21 mouse cellular contexts compared by ENCODE assay signal in the genomic region with DNA sequence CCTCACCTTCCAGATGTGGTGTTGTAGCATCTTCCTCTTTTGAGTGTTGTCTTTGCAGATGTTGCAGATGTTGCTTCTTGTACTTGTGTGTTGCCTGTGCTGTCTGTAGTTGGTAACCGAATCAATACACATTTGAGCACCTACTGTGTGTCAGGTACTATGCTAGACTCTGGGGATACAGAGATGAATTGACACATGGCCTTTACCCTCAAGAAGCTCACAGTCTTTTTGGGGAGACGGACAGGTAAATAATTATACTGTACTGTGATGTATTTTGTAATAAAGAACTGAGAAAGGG. TPM values are rescaled to one million over a fixed set of nuclear protein-coding genes. Genes with fewer than 3 reads are reported as not detected.
DNase-seq lines count a peak whose midpoint lies in the region; ATAC-seq and TF ChIP-seq lines count a peak whose summit lies in the region.
"Had no signal": no experiment of that assay in that cellular context is flagged by ENCODE, and none has a peak within 500 bp of the region (broad histone marks: within the 10 kb centered on the region; RNA-seq: fewer than 3 reads in every experiment).

No protein-coding gene starts in this region.

- peak; percentile 55; the same call in 1 of the 2 replicates for ATAC-seq in forebrain, embryonic 13.5 days
- ATAC-seq in forebrain, postnatal 0 days: no peak
- peak; percentile 42; the same call in 1 of the 2 replicates for ATAC-seq in midbrain, embryonic 16.5 days
- no peak for ATAC-seq in midbrain, postnatal 0 days (ENCODE audit: low FRiP score)

- no peaks in the 10 kb centered on the region for H3K36me3 ChIP-seq in forebrain, embryonic 13.5 days (ENCODE audit: poor library complexity, severe bottlenecking)
- H3K36me3 ChIP-seq in forebrain, postnatal 0 days (ENCODE audit: insufficient read depth): no peaks in the 10 kb centered on the region; the same call in 1 of the 2 replicates
- H3K36me3 ChIP-seq in heart, adult 2 months (ENCODE audit: control insufficient read depth, insufficient read depth, low read length): no peaks in the 10 kb centered on the region
- no peaks in the 10 kb centered on the region for H3K36me3 ChIP-seq in midbrain, embryonic 16.5 days (ENCODE audit: control insufficient read depth, insufficient read depth, low read length)
- no peaks in the 10 kb centered on the region for H3K36me3 ChIP-seq in midbrain, postnatal 0 days (ENCODE audit: insufficient read depth, low read length)
- H3K36me3 ChIP-seq: heart, embryonic 10.5 days; heart, embryonic 15.5 days; limb, embryonic 10.5 days; limb, embryonic 15.5 days; liver, embryonic 13.5 days; midbrain, embryonic 10.5 days; stomach, embryonic 15.5 days had no signal

- no peak for DNase-seq in forebrain, postnatal 0 days
- DNase-seq in heart, adult 2 months: no peak
- no peak for DNase-seq in heart, postnatal 10 days
- DNase-seq in kidney, adult 18-20 months: peak; percentile 10
- no peak for DNase-seq in kidney, postnatal 10 days
- no peak for DNase-seq in midbrain, postnatal 0 days (ENCODE audit: low spot score)
- DNase-seq: cerebellum, postnatal 36 days; gastrocnemius, postnatal 36 days; layer of hippocampus, adult 9-11 months; liver, embryonic 13.5 days; right cerebral cortex, postnatal 25 days had no signal

- H3K27ac ChIP-seq in forebrain, embryonic 13.5 days: no peak overlapping the region
- H3K27ac ChIP-seq in forebrain, postnatal 0 days (ENCODE audit: low read depth, low read length): no peak overlapping the region
- H3K27ac ChIP-seq in heart, adult 2 months: peak overlapping the region; percentile 84
- H3K27ac ChIP-seq in midbrain, embryonic 16.5 days (ENCODE audit: low read length): no peak overlapping the region
- no peak overlapping the region for H3K27ac ChIP-seq in midbrain, postnatal 0 days (ENCODE audit: low read depth, low read length)
- H3K27ac ChIP-seq: heart, embryonic 10.5 days; kidney, postnatal 0 days; limb, embryonic 10.5 days; limb, embryonic 15.5 days; liver, embryonic 13.5 days; midbrain, embryonic 10.5 days; stomach, embryonic 15.5 days had no signal

- TF ChIP-seq CTCF in forebrain, postnatal 0 days (IDR thresholded peaks at IDR 0.05; ENCODE audit: low read depth): no peak
- TF ChIP-seq CTCF in heart, adult 2 months (IDR thresholded peaks at IDR 0.05): no peak
- no peak for TF ChIP-seq CTCF in midbrain, postnatal 0 days (IDR thresholded peaks at IDR 0.05)

- no peak for TF ChIP-seq POLR2A in heart, adult 2 months (IDR thresholded peaks at IDR 0.05; ENCODE audit: insufficient read depth, low read depth, low read length)

- no peak for TF ChIP-seq EP300 in heart, adult 2 months (IDR thresholded peaks at IDR 0.05; ENCODE audit: insufficient read depth, low read depth, low read length)

- H3K9me3 ChIP-seq in forebrain, embryonic 13.5 days (replicated peaks): no peaks in the 10 kb centered on the region
- H3K9me3 ChIP-seq in forebrain, postnatal 0 days (ENCODE audit: low read length): no peaks in the 10 kb centered on the region
- no peaks in the 10 kb centered on the region for H3K9me3 ChIP-seq in midbrain, embryonic 16.5 days (replicated peaks; ENCODE audit: control insufficient read depth, low read length, poor library complexity, severe bottlenecking)
- H3K9me3 ChIP-seq in midbrain, postnatal 0 days (ENCODE audit: low read length): no peaks in the 10 kb centered on the region
- H3K9me3 ChIP-seq: G1E; heart, embryonic 10.5 days; heart, embryonic 15.5 days; limb, embryonic 10.5 days; limb, embryonic 15.5 days; liver, embryonic 13.5 days; midbrain, embryonic 10.5 days; stomach, embryonic 15.5 days had no signal

- no peaks in the 10 kb centered on the region for H3K27me3 ChIP-seq in forebrain, embryonic 13.5 days
- H3K27me3 ChIP-seq in forebrain, postnatal 0 days (ENCODE audit: insufficient read depth, low read length): no peaks in the 10 kb centered on the region
- H3K27me3 ChIP-seq in heart, adult 2 months (ENCODE audit: control insufficient read depth, insufficient read depth, low read length): no peaks in the 10 kb centered on the region
- H3K27me3 ChIP-seq in midbrain, embryonic 16.5 days (ENCODE audit: control insufficient read depth, insufficient read depth, low read depth, low read length): no peaks in the 10 kb centered on the region
- no peaks in the 10 kb centered on the region for H3K27me3 ChIP-seq in midbrain, postnatal 0 days (ENCODE audit: insufficient read depth, low read length)
- H3K27me3 ChIP-seq: heart, embryonic 15.5 days; limb, embryonic 15.5 days; liver, embryonic 13.5 days; stomach, embryonic 15.5 days had no signal

- H3K4me1 ChIP-seq in forebrain, embryonic 13.5 days: no peaks in the 10 kb centered on the region
- no peaks in the 10 kb centered on the region for H3K4me1 ChIP-seq in forebrain, postnatal 0 days (ENCODE audit: insufficient read depth)
- H3K4me1 ChIP-seq in heart, adult 2 months (ENCODE audit: control insufficient read depth, insufficient read depth, low read length): peaks cover 3% of the 10 kb centered on the region; the same call in 1 of the 2 replicates
- no peaks in the 10 kb centered on the region for H3K4me1 ChIP-seq in midbrain, embryonic 16.5 days (ENCODE audit: control insufficient read depth, insufficient read depth, low read length)
- no peaks in the 10 kb centered on the region for H3K4me1 ChIP-seq in midbrain, postnatal 0 days (ENCODE audit: insufficient read depth, low read length)
- H3K4me1 ChIP-seq: heart, embryonic 10.5 days; heart, embryonic 15.5 days; limb, embryonic 10.5 days; limb, embryonic 15.5 days; liver, embryonic 13.5 days; stomach, embryonic 15.5 days had no signal

- intact Hi-C loops in heart, adult 2 months (cut with DNase I): loop anchor here (1.0 to 2.0 kb wide), 4 partner anchors 80 to 189 kb away; partner anchors contain the start of gene Fhl1
- intact Hi-C loops in heart, postnatal 10 days (cut with DNase I): loop anchor here (2.0 to 5.0 kb wide), 3 partner anchors 82 to 140 kb away; partner anchors contain the start of gene Fhl1

- no peak overlapping the region for H3K4me3 ChIP-seq in forebrain, embryonic 13.5 days
- no peak overlapping the region for H3K4me3 ChIP-seq in forebrain, postnatal 0 days (ENCODE audit: low read depth, low read length)
- no peak overlapping the region for H3K4me3 ChIP-seq in heart, adult 2 months
- H3K4me3 ChIP-seq in midbrain, embryonic 16.5 days (ENCODE audit: low read depth, low read length): no peak overlapping the region
- H3K4me3 ChIP-seq in midbrain, postnatal 0 days (ENCODE audit: low read depth, low read length): no peak overlapping the region
- H3K4me3 ChIP-seq: heart, embryonic 10.5 days; heart, embryonic 15.5 days; limb, embryonic 10.5 days; limb, embryonic 15.5 days; liver, embryonic 13.5 days; midbrain, embryonic 10.5 days; stomach, embryonic 15.5 days had no signal

- H3K79me2 ChIP-seq in heart, adult 2 months (replicated peaks; ENCODE audit: control insufficient read depth, insufficient read depth, low read length): no peaks in the 10 kb centered on the region

- 77% methylated on average over 2 of the region's 2 CpGs for WGBS in forebrain, embryonic 13.5 days
- WGBS in forebrain, postnatal 0 days: 81% methylated on average over 2 of the region's 2 CpGs
- whole genome bisulfite sequencing in heart, adult 2 months: 76% methylated on average over 2 of the region's 2 CpGs
- 88% methylated on average over 2 of the region's 2 CpGs for WGBS in midbrain, embryonic 16.5 days
- WGBS in midbrain, postnatal 0 days: 82% methylated on average over 2 of the region's 2 CpGs

- no peak overlapping the region for H3K9ac ChIP-seq in forebrain, embryonic 13.5 days
- H3K9ac ChIP-seq in forebrain, postnatal 0 days: no peak overlapping the region
- H3K9ac ChIP-seq in heart, adult 2 months (ENCODE audit: low read depth, low read length): no peak overlapping the region
- no peak overlapping the region for H3K9ac ChIP-seq in midbrain, embryonic 16.5 days (ENCODE audit: low read depth, low read length)
- H3K9ac ChIP-seq in midbrain, postnatal 0 days (replicated peaks; ENCODE audit: low read length, poor library complexity, severe bottlenecking): no peak overlapping the region
- H3K9ac ChIP-seq: heart, embryonic 15.5 days; limb, embryonic 15.5 days; liver, embryonic 13.5 days; stomach, embryonic 15.5 days had no signal

- H3K4me2 ChIP-seq in forebrain, embryonic 13.5 days: no peak overlapping the region
- no peak overlapping the region for H3K4me2 ChIP-seq in forebrain, postnatal 0 days (ENCODE audit: low read depth)
- no peak overlapping the region for H3K4me2 ChIP-seq in midbrain, embryonic 16.5 days (ENCODE audit: low read length)
- H3K4me2 ChIP-seq in midbrain, postnatal 0 days (ENCODE audit: low read depth, low read length, poor library complexity, severe bottlenecking): no peak overlapping the region
- H3K4me2 ChIP-seq: heart, embryonic 15.5 days; limb, embryonic 15.5 days; liver, embryonic 13.5 days; stomach, embryonic 15.5 days had no signal

RNA-seq across cellular contexts. Expression of gene Slc9a6, which starts 40.7 kb away (rescaled TPM):
- polyA plus RNA-seq in forebrain, embryonic 13.5 days (2015; fragmentation: Nextera tagmentation; extraction: Ambion mirVana): 25.0 and 32.5 TPM in 2 replicates
- 76.4 and 98.7 TPM in 2 replicates for total RNA-seq in forebrain, postnatal 0 days (2014; rRNA removed)
- polyA plus RNA-seq in forebrain, postnatal 0 days (2015; fragmentation: Nextera tagmentation; extraction: Ambion mirVana): 35.1 and 52.5 TPM in 2 replicates
- total RNA-seq in heart, adult 2 months (2021): 10 to 100 TPM; 22.2 to 22.4 TPM
- polyA plus RNA-seq in heart, adult 2 months (2012; rRNA removed): 12.6 and 15.8 TPM in 2 replicates
- 10 to 100 TPM; 14.7 to 17.1 TPM for total RNA-seq in heart, postnatal 10 days (2021)
- 82.5 and 84.0 TPM in 2 replicates for polyA plus RNA-seq in midbrain, embryonic 16.5 days (2015; fragmentation: Nextera tagmentation; extraction: Ambion mirVana)
- total RNA-seq in midbrain, postnatal 0 days (2014; rRNA removed): 111 and 138 TPM in 2 replicates
- 67.7 and 70.1 TPM in 2 replicates for polyA plus RNA-seq in midbrain, postnatal 0 days (2015; fragmentation: Nextera tagmentation; extraction: Ambion mirVana)

RNA-seq across cellular contexts. Expression of gene Mmgt1, which starts 52.4 kb away (rescaled TPM):
- 48.7 and 53.1 TPM in 2 replicates for polyA plus RNA-seq in forebrain, embryonic 13.5 days (2015; fragmentation: Nextera tagmentation; extraction: Ambion mirVana)
- total RNA-seq in forebrain, postnatal 0 days (2014; rRNA removed): 59.4 and 71.8 TPM in 2 replicates
- 31.5 and 36.3 TPM in 2 replicates for polyA plus RNA-seq in forebrain, postnatal 0 days (2015; fragmentation: Nextera tagmentation; extraction: Ambion mirVana)
- 10 to 100 TPM; 28.4 to 32.6 TPM for total RNA-seq in heart, adult 2 months (2021)
- polyA plus RNA-seq in heart, adult 2 months (2012; rRNA removed): 12.1 and 26.4 TPM in 2 replicates
- total RNA-seq in heart, postnatal 10 days (2021): 10 to 100 TPM; 27.4 TPM
- 60.4 and 60.7 TPM in 2 replicates for polyA plus RNA-seq in midbrain, embryonic 16.5 days (2015; fragmentation: Nextera tagmentation; extraction: Ambion mirVana)
- 74.2 and 85.1 TPM in 2 replicates for total RNA-seq in midbrain, postnatal 0 days (2014; rRNA removed)
- polyA plus RNA-seq in midbrain, postnatal 0 days (2015; fragmentation: Nextera tagmentation; extraction: Ambion mirVana): 43.2 and 44.0 TPM in 2 replicates

Comparison
In these comparisons a context has a peak if more than half of its experiments do, and no peak if none do; other contexts are left out.
1. ATAC-seq: peak in forebrain, embryonic 13.5 days (single experiment) and midbrain, embryonic 16.5 days (single experiment); none in forebrain, postnatal 0 days (single experiment) and midbrain, postnatal 0 days (single experiment).